Mouse (Mus musculus) neural tube, embryonic 14.5 days (tissue): ENCODE data around the gene Rab25. TPM values are rescaled to one million over a fixed set of nuclear protein-coding genes. Genes with fewer than 3 reads are reported as not detected.
A peak's percentile ranks its signal among the peaks of the same experiment; 100 is the strongest.

Source experiments
- ATAC-seq: fragments of 200-750 bp; cut with Nextera tagmentation; 2 replicates; pipeline ENCODE4 v1.8.0; 2017; ENCODE audit warnings: low read depth, mild to moderate bottlenecking, moderate TSS enrichment, moderate library complexity
- H3K27ac ChIP-seq: fragments of 300-500 bp; sonication (generic); 2 replicates; pipeline ENCODE4 v1.5.1; 2014; ENCODE audit warnings: low read depth, mild to moderate bottlenecking, control low read depth, low read length, moderate library complexity, mixed read lengths
- H3K27me3 ChIP-seq: fragments of 300-500 bp; sonication (generic); 2 replicates; pipeline ENCODE4 v1.6.1; 2014; ENCODE audit warnings: low read length; ENCODE audit not compliant: control insufficient read depth, insufficient read depth
- H3K36me3 ChIP-seq: fragments of 300-500 bp; sonication (generic); 2 replicates; pipeline ENCODE4 v1.6.1; 2014; ENCODE audit warnings: low read length, mixed read lengths; ENCODE audit not compliant: control insufficient read depth, insufficient read depth
- H3K4me1 ChIP-seq: fragments of 300-500 bp; sonication (generic); 2 replicates; pipeline ENCODE4 v1.6.1; 2014; ENCODE audit warnings: low read length; ENCODE audit not compliant: control insufficient read depth, insufficient read depth
- H3K4me2 ChIP-seq: fragments of 300-500 bp; sonication (generic); 2 replicates; pipeline ENCODE4 v1.6.1; 2014; ENCODE audit warnings: mild to moderate bottlenecking, low read depth, low read length, control low read depth
- H3K4me3 ChIP-seq: fragments of 300-500 bp; sonication (generic); 2 replicates; pipeline ENCODE4 v1.5.1; 2014; ENCODE audit warnings: low read depth, low read length, control low read depth, mixed read lengths
- H3K9ac ChIP-seq: fragments of 300-500 bp; sonication (generic); replicated peaks from 2 replicates; pipeline ENCODE4 v1.6.1; 2014; ENCODE audit warnings: low read depth, mild to moderate bottlenecking, control low read depth, low read length, mixed read lengths
- H3K9me3 ChIP-seq: fragments of 300-500 bp; sonication (generic); 2 replicates; pipeline ENCODE4 v1.6.1; 2016; ENCODE audit warnings: low read length; ENCODE audit not compliant: control insufficient read depth
- WGBS: fragments of 180-500 bp; shearing (Covaris S2); extraction: QIAGEN DNeasy Blood & Tissue Kit; methylation state at CpG from one replicate; pipeline ENCODE4 v1.1.7; 2014; 5-methylcytosine and 5-hydroxymethylcytosine counted together
- polyA plus RNA-seq: library from polyadenylated mRNA; unstranded; fragments of >200 nt; fragmentation: Nextera tagmentation; extraction: Ambion mirVana; gene quantifications from 2 replicates; pipeline ENCODE4 v1.2.1, GENCODE M21; 2014

The Rab25 gene
- polyA plus RNA-seq, 1 experiment from 2014 or later, result not detected

DNA sequence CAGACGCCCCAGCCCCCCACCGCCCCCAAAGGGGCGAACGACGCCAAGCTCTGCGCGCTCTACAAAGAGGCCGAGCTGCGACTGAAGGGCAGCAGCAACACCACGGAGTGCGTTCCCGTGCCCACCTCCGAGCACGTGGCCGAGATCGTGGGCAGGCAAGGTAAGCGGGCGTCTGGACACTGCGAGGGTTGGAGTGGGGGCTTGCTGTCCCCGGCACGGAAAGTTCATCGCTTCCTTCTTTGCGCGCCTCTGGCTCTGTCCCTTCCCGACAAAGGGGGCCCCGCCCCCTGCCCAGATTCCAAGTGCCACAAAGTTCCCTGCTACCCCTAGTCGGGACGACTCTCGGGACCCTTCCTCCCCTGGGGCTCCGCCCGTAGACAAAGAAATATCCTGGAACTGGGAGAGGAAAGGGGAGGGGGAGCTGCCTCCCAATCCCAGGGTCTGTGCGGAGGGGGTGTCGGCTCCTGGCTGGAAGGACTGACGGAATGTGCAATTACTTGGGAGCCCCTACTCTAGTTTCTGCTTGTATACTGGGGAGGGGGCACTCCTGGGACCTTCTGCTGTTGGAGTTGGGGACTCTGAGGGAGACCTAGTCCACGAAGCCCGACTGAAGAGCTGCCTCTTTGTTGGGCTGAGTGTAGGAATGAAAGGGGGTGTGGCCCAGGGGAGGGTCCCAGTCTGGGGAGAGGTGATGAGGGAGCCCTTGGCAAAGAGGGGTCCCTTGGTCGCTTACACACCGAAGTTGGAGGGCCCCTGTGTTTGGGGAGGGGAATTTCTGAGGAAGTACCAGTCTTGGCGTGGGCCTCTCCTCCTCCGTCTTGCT is 15.2 kb downstream of the Rab25 start:
- Histone ChIP-seq H3K27me3 (no peaks in the 10 kb centered on the region), H3K4me2 (peak overlapping the region; percentile 77), H3K9ac (peak overlapping the region; percentile 99), H3K4me1 (peaks cover 60% of the 10 kb centered on the region), H3K4me3 (peak overlapping the region; percentile 96), H3K9me3 (no peaks in the 10 kb centered on the region), H3K36me3 (peaks cover 22% of the 10 kb centered on the region), H3K27ac (peak overlapping the region; percentile 98)
- ATAC-seq, result peak; percentile 26
- under 1% methylated on average over 33 of the region's 40 CpGs for WGBS

DNA sequence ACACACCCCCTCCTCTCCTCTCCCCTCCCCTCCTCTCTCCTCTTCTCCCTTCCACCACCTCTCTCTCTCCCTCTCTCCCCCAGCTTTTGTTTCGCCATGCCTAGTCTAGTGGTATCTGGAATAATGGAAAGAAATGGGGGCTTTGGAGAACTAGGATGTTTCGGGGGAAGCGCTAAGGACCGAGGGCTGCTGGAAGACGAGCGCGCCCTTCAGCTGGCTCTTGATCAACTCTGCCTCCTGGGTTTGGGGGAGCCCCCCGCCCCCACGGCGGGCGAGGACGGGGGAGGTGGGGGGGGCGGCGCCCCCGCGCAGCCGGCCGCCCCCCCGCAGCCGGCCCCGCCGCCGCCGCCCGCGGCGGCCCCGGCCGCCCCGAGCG is 15.8 kb downstream of the Rab25 start, which contains the start of gene Mex3a:
TSS of gene Mex3a (plus strand) at position 97 of the 376 bp plus-strand sequence.
- no peak for ATAC-seq
- peak within 1 kb of the TSS; percentile 96 for H3K4me3 ChIP-seq
- H3K36me3 ChIP-seq, result peaks cover 16% of the 10 kb centered on the region
- H3K4me2 ChIP-seq, result peak within 1 kb of the TSS; percentile 77
- peak within 1 kb of the TSS; percentile 98 for H3K27ac ChIP-seq
- H3K4me1 ChIP-seq, result peaks cover 60% of the 10 kb centered on the region
- whole genome bisulfite sequencing, result 0% methylated on average over 9 of the region's 31 CpGs
- no peaks in the 10 kb centered on the region for H3K9me3 ChIP-seq
- H3K27me3 ChIP-seq, result no peaks in the 10 kb centered on the region
- peak within 1 kb of the TSS; percentile 99 for H3K9ac ChIP-seq

DNA sequence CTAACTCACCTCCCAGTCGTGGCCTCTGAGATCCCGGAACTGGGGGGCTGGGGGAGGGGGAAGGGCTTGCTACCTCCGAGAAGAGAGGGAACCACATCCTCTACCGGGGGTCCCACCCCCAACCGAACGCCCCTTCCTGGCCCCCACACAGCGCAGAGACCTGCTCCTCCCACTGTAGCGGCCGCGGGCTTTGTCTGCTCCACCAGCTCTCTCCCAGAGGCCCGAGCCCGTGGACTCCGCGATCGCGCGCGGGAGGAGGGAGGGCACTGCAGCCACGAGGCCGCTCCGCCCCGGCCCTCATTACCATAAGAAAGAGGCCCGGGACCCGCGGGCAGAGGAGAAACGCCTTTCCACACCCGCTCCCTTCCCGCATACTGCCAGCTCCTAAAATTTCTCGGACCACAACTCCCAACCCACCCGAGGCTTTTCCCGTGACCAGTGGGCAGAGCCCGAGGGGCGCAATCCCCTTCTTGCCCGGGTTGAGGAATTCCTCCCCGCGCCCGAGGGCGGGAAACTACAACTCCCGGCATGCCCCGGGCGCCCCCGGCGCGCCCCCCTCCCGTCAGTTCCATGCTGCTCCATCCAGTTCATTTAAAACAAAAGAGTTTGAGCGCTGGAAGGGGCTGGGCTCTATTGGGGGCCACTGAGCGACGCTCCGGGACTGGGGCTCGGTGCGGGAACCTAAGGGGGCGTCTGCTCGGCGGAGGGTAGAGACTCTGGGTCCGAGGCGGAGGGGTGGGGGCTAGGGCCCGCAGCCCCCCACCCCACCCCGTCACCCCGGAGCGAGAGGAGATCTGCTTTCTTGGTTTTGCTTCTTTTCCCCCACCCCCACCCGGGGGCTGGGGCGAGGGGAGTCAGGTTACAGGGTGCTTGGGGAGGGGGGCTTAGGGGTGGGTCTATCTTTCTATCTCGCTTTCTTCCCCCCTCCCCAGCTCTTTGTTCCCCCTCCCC is 16.5 kb downstream of the Rab25 start:
- WGBS, result under 1% methylated on average over 58 of the region's 63 CpGs
- Histone ChIP-seq H3K4me3 (peak overlapping the region; percentile 96), H3K27ac (peak overlapping the region; percentile 98), H3K4me2 (peak overlapping the region; percentile 77), H3K9me3 (no peaks in the 10 kb centered on the region), H3K9ac (peak overlapping the region; percentile 99), H3K36me3 (peaks cover 9% of the 10 kb centered on the region), H3K27me3 (no peaks in the 10 kb centered on the region), H3K4me1 (peaks cover 56% of the 10 kb centered on the region)
- ATAC-seq, result peak; percentile 78

DNA sequence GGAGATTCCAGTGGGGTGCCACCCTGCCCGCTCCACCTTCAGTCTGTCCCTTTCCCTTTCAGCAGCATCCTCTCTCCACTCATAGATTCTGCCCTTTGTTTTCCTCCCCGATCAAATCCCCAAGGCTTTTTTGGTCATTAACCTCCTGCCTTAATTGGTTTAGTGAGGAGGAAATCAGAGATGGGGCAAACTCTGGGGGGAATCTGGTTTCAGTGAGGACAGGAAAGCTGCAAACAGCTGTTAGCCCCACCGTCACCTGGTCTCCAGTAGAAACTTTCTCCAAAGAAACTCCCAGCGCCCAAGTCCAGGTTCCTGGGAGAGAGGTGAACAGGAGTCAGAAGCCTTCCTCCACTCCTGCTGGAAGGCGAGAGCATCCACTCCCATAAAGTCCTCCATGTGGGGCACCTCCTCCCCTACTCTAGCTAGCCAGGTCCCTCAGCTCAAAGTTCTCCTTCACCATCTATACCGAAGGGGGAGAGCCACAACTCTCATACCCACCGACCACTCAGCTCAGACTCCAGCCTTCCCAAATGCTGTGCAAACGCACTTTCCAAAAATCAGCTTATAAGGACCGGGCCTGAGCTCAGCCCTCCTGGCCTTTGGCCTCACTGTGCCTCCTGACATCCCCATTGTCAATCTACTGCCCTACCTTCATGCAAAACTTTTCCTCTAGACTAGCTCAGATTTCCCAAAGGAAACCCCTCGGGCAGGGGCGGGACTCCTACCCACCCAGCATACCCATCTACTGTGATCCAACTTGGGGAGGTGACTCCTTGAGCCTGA is 17.8 kb downstream of the Rab25 start:
- Histone ChIP-seq H3K9ac (peak overlapping the region; percentile 99), H3K4me3 (peak overlapping the region; percentile 96), H3K4me2 (peak overlapping the region; percentile 77), H3K4me1 (peaks cover 46% of the 10 kb centered on the region), H3K36me3 (no peaks in the 10 kb centered on the region), H3K9me3 (no peaks in the 10 kb centered on the region), H3K27me3 (no peaks in the 10 kb centered on the region), H3K27ac (peak overlapping the region; percentile 98)
- 7% methylated on average over 11 of the region's 11 CpGs for WGBS
- ATAC-seq, result no peak

DNA sequence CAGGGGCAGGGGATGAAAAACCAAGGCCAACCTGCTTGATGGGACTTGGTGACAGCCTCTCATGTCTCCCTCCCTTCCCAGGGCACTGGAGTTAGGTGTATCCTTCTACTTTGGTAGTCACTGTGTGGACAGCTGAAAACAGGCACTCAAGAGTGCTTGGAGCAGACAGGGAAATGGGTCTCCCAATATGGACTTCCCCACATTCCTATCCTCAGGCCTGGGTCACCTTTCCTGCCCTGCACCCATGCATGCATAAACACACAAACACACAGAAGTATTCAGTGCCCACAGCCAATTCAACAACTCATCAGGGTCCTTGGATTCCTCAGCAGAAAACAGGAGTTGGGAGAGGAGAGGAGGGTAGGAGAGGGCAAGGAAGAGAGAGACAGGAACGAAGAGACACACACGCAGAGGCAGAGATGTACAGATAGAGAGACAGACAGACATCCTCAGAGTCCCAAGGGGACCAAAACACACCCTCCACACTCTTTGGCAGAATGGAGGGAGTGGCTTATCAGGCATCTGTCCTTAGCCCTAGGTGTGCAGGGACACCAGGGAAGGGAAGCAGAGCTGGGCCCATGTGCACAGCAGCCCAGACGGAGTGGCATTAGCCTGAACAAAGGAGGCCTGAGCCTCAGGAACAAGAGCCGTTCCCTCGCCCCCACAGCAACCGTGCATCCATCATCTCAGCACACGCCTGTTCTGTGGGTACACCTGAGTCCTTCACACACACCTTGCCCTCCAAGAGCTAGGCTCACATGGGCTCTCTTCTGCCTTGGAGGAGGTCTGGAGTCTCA is 18.7 kb downstream of the Rab25 start:
- Histone ChIP-seq H3K4me1 (peaks cover 37% of the 10 kb centered on the region), H3K27ac (peak overlapping the region; percentile 98), H3K4me3 (peak overlapping the region; percentile 96), H3K36me3 (no peaks in the 10 kb centered on the region), H3K9ac (peak overlapping the region; percentile 99), H3K4me2 (peak overlapping the region; percentile 77), H3K9me3 (no peaks in the 10 kb centered on the region), H3K27me3 (no peaks in the 10 kb centered on the region)
- WGBS, result 28% methylated on average over 7 of the region's 7 CpGs
- ATAC-seq, result no peak

DNA sequence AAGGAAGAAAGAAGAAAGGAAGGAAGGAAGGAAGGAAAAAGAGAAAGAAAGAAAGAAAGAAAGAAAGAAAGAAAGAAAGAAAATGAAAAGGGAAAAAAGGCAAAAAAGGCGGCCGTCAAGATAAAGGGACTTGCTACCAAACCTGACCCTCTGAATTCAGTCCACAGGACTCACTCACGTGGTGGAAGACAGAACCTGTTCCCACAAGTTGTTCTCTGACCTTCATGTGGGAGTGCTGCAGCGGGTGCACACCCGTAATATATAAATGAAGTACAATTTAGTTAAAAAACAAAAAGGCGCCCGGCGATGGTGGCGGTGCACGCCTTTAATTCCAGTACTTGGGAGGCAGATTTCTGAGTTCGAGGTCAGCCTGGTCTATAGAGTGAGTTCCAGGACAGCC is 19.5 kb downstream of the Rab25 start:
- no peaks in the 10 kb centered on the region; the same call in 1 of the 2 replicates for H3K36me3 ChIP-seq
- H3K4me2 ChIP-seq, result peak overlapping the region; percentile 77; the same call in 1 of the 2 replicates
- ATAC-seq, result no peak
- 86% methylated on average over 11 of the region's 11 CpGs for WGBS
- peaks cover 35% of the 10 kb centered on the region for H3K4me1 ChIP-seq
- no peaks in the 10 kb centered on the region for H3K27me3 ChIP-seq
- H3K9me3 ChIP-seq, result no peaks in the 10 kb centered on the region
- H3K27ac ChIP-seq, result no peak overlapping the region
- no peak overlapping the region; the same call in 1 of the 2 replicates for H3K4me3 ChIP-seq
- H3K9ac ChIP-seq, result no peak overlapping the region

DNA sequence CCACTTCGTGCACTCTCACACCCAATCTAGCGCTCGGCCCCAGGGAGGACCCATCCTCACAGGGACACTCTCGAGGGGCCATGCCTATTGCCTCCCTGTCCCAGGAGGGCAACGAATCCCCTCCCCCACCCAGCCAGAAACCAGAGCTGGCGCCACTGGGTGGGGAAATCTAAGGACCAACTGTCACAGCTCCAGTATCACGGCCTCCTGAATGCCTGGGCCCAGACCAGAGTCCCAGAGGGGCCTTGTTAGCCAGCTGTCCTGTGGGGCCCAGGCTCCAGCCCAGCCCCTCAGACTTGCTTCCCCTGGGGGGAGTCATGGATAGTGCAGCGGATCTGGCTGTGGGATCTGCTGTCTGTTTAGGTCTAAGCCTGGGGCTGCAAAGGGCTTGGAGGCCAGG is 20.5 kb downstream of the Rab25 start:
- Histone ChIP-seq H3K4me3 (peak overlapping the region; percentile 13; the same call in 1 of the 2 replicates), H3K9ac (peak overlapping the region; percentile 37), H3K4me2 (peak overlapping the region; percentile 37), H3K36me3 (no peaks in the 10 kb centered on the region; the same call in 1 of the 2 replicates), H3K4me1 (peaks cover 35% of the 10 kb centered on the region), H3K27me3 (no peaks in the 10 kb centered on the region), H3K27ac (peak overlapping the region; percentile 28; the same call in 1 of the 2 replicates), H3K9me3 (no peaks in the 10 kb centered on the region)
- ATAC-seq, result no peak
- 21% methylated on average over 8 of the region's 8 CpGs for WGBS
